In the genomic region with DNA sequence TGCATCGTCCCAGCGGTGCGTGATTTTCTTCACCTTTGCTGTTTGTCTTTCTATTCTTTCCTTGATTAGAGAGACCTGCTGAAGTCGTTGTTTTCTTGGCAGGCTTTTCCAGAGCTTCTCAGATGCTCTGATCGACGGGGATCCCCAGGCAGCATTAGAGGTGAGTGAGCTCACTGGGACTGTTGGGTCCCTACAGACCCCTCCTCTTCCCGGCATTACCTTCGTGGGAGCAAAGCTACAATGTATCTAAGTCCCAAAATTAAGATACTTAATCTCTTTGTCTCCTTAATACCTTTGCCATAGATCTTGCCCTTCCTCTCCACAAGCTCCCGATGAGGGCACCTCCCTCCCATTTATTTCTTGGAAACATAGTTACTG, we compare ENCODE assay signal across 8 mouse cellular contexts. TPM values are rescaled to one million over a fixed set of nuclear protein-coding genes. Genes with fewer than 3 reads are reported as not detected.
A peak's percentile ranks its signal among the peaks of the same experiment; 100 is the strongest.
DNase-seq lines count a peak whose midpoint lies in the region; ATAC-seq and TF ChIP-seq lines count a peak whose summit lies in the region.

No protein-coding gene starts in this region.

- H3K4me3 ChIP-seq in lung, adult 2 months (replicated peaks; ENCODE audit: extremely low read depth, low read depth, low read length), result peak overlapping the region; percentile 100
- peak overlapping the region; percentile 71 for H3K4me3 ChIP-seq in embryonic facial prominence, embryonic 11.5 days (ENCODE audit: low read depth, low read length)
- peak overlapping the region; percentile 69 for H3K4me3 ChIP-seq in neural tube, embryonic 13.5 days

- H3K36me3 ChIP-seq in embryonic facial prominence, embryonic 11.5 days (replicated peaks; ENCODE audit: control insufficient read depth, insufficient read depth, low read depth, low read length), result no peaks in the 10 kb centered on the region; the same call in 1 of the 2 replicates
- 0 out of 2 replicates have a peak, but pooled peaks cover 8% of the 10 kb centered on the region for H3K36me3 ChIP-seq in neural tube, embryonic 13.5 days

- peaks cover 3% of the 10 kb centered on the region; the same call in 1 of the 2 replicates for H3K4me1 ChIP-seq in lung, adult 2 months (ENCODE audit: control insufficient read depth, insufficient read depth, low read length)
- peaks cover 4% of the 10 kb centered on the region for H3K4me1 ChIP-seq in embryonic facial prominence, embryonic 11.5 days (ENCODE audit: control insufficient read depth, insufficient read depth, low read length)
- peaks cover 36% of the 10 kb centered on the region for H3K4me1 ChIP-seq in neural tube, embryonic 13.5 days (replicated peaks)

- peak overlapping the region; percentile 71 for H3K4me2 ChIP-seq in embryonic facial prominence, embryonic 11.5 days (ENCODE audit: low read depth, low read length)
- H3K4me2 ChIP-seq in neural tube, embryonic 13.5 days, result peak overlapping the region; percentile 91

- no peak overlapping the region; the same call in 1 of the 2 replicates for H3K27ac ChIP-seq in embryonic facial prominence, embryonic 11.5 days (replicated peaks; ENCODE audit: low read depth, low read length)
- peak overlapping the region; percentile 96 for H3K27ac ChIP-seq in neural tube, embryonic 13.5 days (replicated peaks)

- peak; percentile 53 for ATAC-seq in embryonic facial prominence, embryonic 11.5 days (replicated peaks; ENCODE audit: insufficient number of reproducible peaks, low FRiP score, low TSS enrichment, low read depth)
- peak; percentile 11 for ATAC-seq in inflammation-experienced regulatory T-cells, adult 6 months
- ATAC-seq in neural tube, embryonic 13.5 days (ENCODE audit: low read depth), result peak; percentile 58
- no peak for ATAC-seq in granulocyte monocyte progenitor cell, adult 5-6 weeks (replicated peaks; ENCODE audit: poor library complexity, severe bottlenecking)

- no peak for TF ChIP-seq CTCF in lung, adult 2 months (IDR thresholded peaks at IDR 0.05; ENCODE audit: insufficient read depth, low read length)

- no peak for TF ChIP-seq POLR2A in lung, adult 2 months (IDR thresholded peaks at IDR 0.05; ENCODE audit: borderline replicate concordance, extremely low read depth, low read depth, low read length)

- H3K27me3 ChIP-seq in embryonic facial prominence, embryonic 11.5 days (ENCODE audit: control insufficient read depth, insufficient read depth, low read length), result no peaks in the 10 kb centered on the region
- no peaks in the 10 kb centered on the region for H3K27me3 ChIP-seq in neural tube, embryonic 13.5 days

- DNase-seq in lung, adult 2 months, result no peak
- no peak for DNase-seq in lung, postnatal 25 days (ENCODE audit: low spot score)
- DNase-seq in embryonic facial prominence, embryonic 11.5 days (ENCODE audit: low spot score), result no peak
- no peak for DNase-seq in gastrocnemius, adult 8-10 months (ENCODE audit: low spot score in 2 of 2)
- DNase-seq in cerebellum, postnatal 14 days, result no peak

- H3K9me3 ChIP-seq in embryonic facial prominence, embryonic 11.5 days (replicated peaks; ENCODE audit: control insufficient read depth, low read length), result no peaks in the 10 kb centered on the region
- no peaks in the 10 kb centered on the region for H3K9me3 ChIP-seq in neural tube, embryonic 13.5 days

- WGBS in lung, adult 2 months, result 1% methylated on average over 9 of the region's 9 CpGs
- WGBS in embryonic facial prominence, embryonic 11.5 days, result under 1% methylated on average over 9 of the region's 9 CpGs
- WGBS in neural tube, embryonic 13.5 days, result 1% methylated on average over 9 of the region's 9 CpGs

- H3K9ac ChIP-seq in embryonic facial prominence, embryonic 11.5 days (replicated peaks; ENCODE audit: low read length), result peak overlapping the region; percentile 73
- H3K9ac ChIP-seq in neural tube, embryonic 13.5 days, result peak overlapping the region; percentile 71

RNA-seq across cellular contexts. Expression of a gene that starts 0.3 kb away (rescaled TPM):
- polyA plus RNA-seq in lung, adult 2 months (2012; rRNA removed), result 4.2 and 7.7 TPM in 2 replicates
- polyA plus RNA-seq in embryonic facial prominence, embryonic 11.5 days (2014; fragmentation: Nextera tagmentation; extraction: Ambion mirVana), result 176 and 186 TPM in 2 replicates
- 100 to 1,000 TPM; 131 to 226 (median 153) TPM for polyA plus RNA-seq in inflammation-experienced regulatory T-cells, adult 6 months (2017; shearing (Covaris generic))
- 124 and 140 TPM in 2 replicates for polyA plus RNA-seq in neural tube, embryonic 13.5 days (2015; fragmentation: Nextera tagmentation; extraction: Ambion mirVana)
- 100 to 1,000 TPM in 2 of 4 experiments, 10 to 100 TPM in 2; 89.1 to 121 (median 109) TPM for total RNA-seq in gastrocnemius, adult 8-10 months (2022)
- total RNA-seq in granulocyte monocyte progenitor cell, adult 5-6 weeks (2014; fragmentation: Nextera tagmentation), result 80.8 and 116 TPM in 2 replicates
- total RNA-seq in granulocyte monocyte progenitor cell, adult 5-6 weeks (2017), result 92.4 and 133 TPM in 2 replicates

Comparison
In these comparisons a context has a peak if more than half of its experiments do, and no peak if none do; other contexts are left out.
1. RNA of a gene that starts 0.3 kb away (polyA plus RNA-seq): 176 to 186 TPM in embryonic facial prominence, embryonic 11.5 days, 131 to 226 TPM in inflammation-experienced regulatory T-cells, adult 6 months and 124 to 140 TPM in neural tube, embryonic 13.5 days; 4.2 to 7.7 TPM in lung, adult 2 months; every median in the first group is over 10 times any median in the second.
2. Peak in every context shown above with its lines, with median percentiles within 50 percentile points of each other: H3K4me3 ChIP-seq.